Mouse (Mus musculus) CH12.LX (cell line): Measurements from ENCODE around the gene Tex9. TPM values are rescaled to one million over a fixed set of nuclear protein-coding genes. Genes with fewer than 3 reads are reported as not detected.

Experiments used
- DNase-seq: peaks from one replicate; pipeline ENCODE4 v3.0.0-alpha.2; 2013; ENCODE audit errors: extremely low read depth
- H3K27ac ChIP-seq: 2 replicates; pipeline ENCODE4 v1.5.1; 2012; ENCODE audit warnings: low read depth, mild to moderate bottlenecking, control low read depth, moderate library complexity; ENCODE audit not compliant: insufficient read depth
- H3K27me3 ChIP-seq: replicated peaks from 2 replicates; pipeline ENCODE3; 2012; ENCODE audit warnings: inconsistent platforms
- H3K36me3 ChIP-seq, 2 experiments: replicated peaks in 1 of 2; 2 replicates each; pipeline versions ENCODE3 to v1.6.1; 2012; ENCODE audit warnings: inconsistent platforms in 1 of 2, low read length in 1 of 2, mild to moderate bottlenecking in 1 of 2, mixed read lengths in 1 of 2, moderate library complexity in 1 of 2; ENCODE audit not compliant: control insufficient read depth in 1 of 2, insufficient read depth in 1 of 2
- H3K4me1 ChIP-seq, 2 experiments: 2 replicates each; pipeline ENCODE4 v1.6.1; 2012; ENCODE audit warnings: inconsistent platforms in 1 of 2, moderate library complexity in 1 of 2; ENCODE audit not compliant: insufficient read depth in 2 of 2, control insufficient read depth in 1 of 2
- H3K4me2 ChIP-seq: 2 replicates; pipeline ENCODE4 v1.6.1; 2012; ENCODE audit warnings: low read depth, mild to moderate bottlenecking, control low read depth; ENCODE audit not compliant: poor library complexity, insufficient read depth, severe bottlenecking
- H3K4me3 ChIP-seq, 3 experiments: fragments of 150-350 bp in 1 of 3; sonication (generic) in 1 of 3; replicated peaks in 1 of 3; 2 replicates each; pipeline versions ENCODE3 to v1.5.1; 2011 to 2012; ENCODE audit warnings: low read depth in 2 of 3, low read length in 2 of 3, mild to moderate bottlenecking in 2 of 3, moderate library complexity in 2 of 3, control low read depth in 1 of 3, improper control_type of control experiment in 1 of 3, inconsistent platforms in 1 of 3, mixed read lengths in 1 of 3; ENCODE audit not compliant: poor library complexity in 1 of 3
- H3K79me2 ChIP-seq: replicated peaks from 2 replicates; pipeline ENCODE4 v1.6.1; 2012; ENCODE audit warnings: mild to moderate bottlenecking, moderate library complexity; ENCODE audit not compliant: control insufficient read depth, poor library complexity, insufficient read depth, severe bottlenecking; ENCODE audit errors: extremely low read depth
- H3K9ac ChIP-seq: 2 replicates; pipeline ENCODE4 v1.6.1; 2012; ENCODE audit warnings: low read depth, mild to moderate bottlenecking, control low read depth, moderate library complexity; ENCODE audit not compliant: insufficient read depth
- H3K9me3 ChIP-seq: replicated peaks from 2 replicates; pipeline ENCODE3; 2012; ENCODE audit warnings: low read length, inconsistent platforms, mixed read lengths
- BHLHE40 ChIP-seq: IDR thresholded peaks from 2 replicates; pipeline ENCODE4 v1.6.1; 2011; ENCODE audit warnings: mild to moderate bottlenecking, low read depth, low read length, improper control_type of control experiment
- CHD2 ChIP-seq: IDR thresholded peaks from 2 replicates; pipeline ENCODE4 v1.6.1; 2011; ENCODE audit warnings: low read length, improper control_type of control experiment
- E2F4 ChIP-seq: IDR thresholded peaks from 2 replicates; pipeline ENCODE4 v1.6.1; 2011; ENCODE audit warnings: low read depth, low read length, improper control_type of control experiment; ENCODE audit not compliant: insufficient replicate concordance
- ELF1 ChIP-seq: IDR thresholded peaks from 2 replicates; pipeline ENCODE4 v1.6.1; 2014; ENCODE audit warnings: low read depth, mild to moderate bottlenecking, inconsistent platforms, low read length, improper control_type of control experiment
- HCFC1 ChIP-seq: IDR thresholded peaks from 2 replicates; pipeline ENCODE4 v1.6.1; 2012; ENCODE audit warnings: low read depth, mild to moderate bottlenecking, inconsistent platforms, low read length, improper control_type of control experiment
- JUN ChIP-seq: IDR thresholded peaks from 2 replicates; pipeline ENCODE4 v1.6.1; 2011; ENCODE audit warnings: low read depth, mild to moderate bottlenecking, low read length, improper control_type of control experiment, moderate library complexity; ENCODE audit not compliant: insufficient read depth
- JUND ChIP-seq: conservative IDR thresholded peaks from 2 replicates; pipeline ENCODE4 v1.6.1; 2011; ENCODE audit warnings: low read depth, low read length, improper control_type of control experiment
- MEF2A ChIP-seq: IDR thresholded peaks from 2 replicates; pipeline ENCODE4 v1.6.1; 2014; ENCODE audit warnings: low read depth, mild to moderate bottlenecking, inconsistent platforms, low read length, improper control_type of control experiment, borderline replicate concordance
- MYC ChIP-seq: IDR thresholded peaks from 2 replicates; pipeline ENCODE4 v1.6.1; 2011; ENCODE audit warnings: low read depth, mild to moderate bottlenecking, improper control_type of control experiment, low read length
- NELFE ChIP-seq: IDR thresholded peaks from 2 replicates; pipeline ENCODE4 v1.6.1; 2011; ENCODE audit warnings: low read depth, low read length, improper control_type of control experiment
- POLR2AphosphoS2 ChIP-seq: IDR thresholded peaks from 2 replicates; pipeline ENCODE4 v1.6.1; 2011; ENCODE audit warnings: low read depth, low read length, improper control_type of control experiment
- RCOR1 ChIP-seq: conservative IDR thresholded peaks from 2 replicates; pipeline ENCODE4 v1.6.1; 2012; ENCODE audit warnings: low read depth, mild to moderate bottlenecking, inconsistent platforms, low read length, improper control_type of control experiment
- TCF12 ChIP-seq: IDR thresholded peaks from 2 replicates; pipeline ENCODE4 v1.6.1; 2014; ENCODE audit warnings: low read depth, mild to moderate bottlenecking, inconsistent platforms, low read length, improper control_type of control experiment
- UBTF ChIP-seq: IDR thresholded peaks from 2 replicates; pipeline ENCODE4 v1.6.1; 2012; ENCODE audit warnings: low read depth, mild to moderate bottlenecking, inconsistent platforms, low read length, improper control_type of control experiment, moderate library complexity
- USF1 ChIP-seq: IDR thresholded peaks from 2 replicates; pipeline ENCODE4 v1.6.1; 2014; ENCODE audit warnings: low read depth, mild to moderate bottlenecking, inconsistent platforms, low read length, improper control_type of control experiment
- ZMIZ1 ChIP-seq: IDR thresholded peaks from 2 replicates; pipeline ENCODE4 v1.6.1; 2012; ENCODE audit warnings: low read depth, mild to moderate bottlenecking, inconsistent platforms, low read length, improper control_type of control experiment
- ZNF384 ChIP-seq: IDR thresholded peaks from 2 replicates; pipeline ENCODE4 v1.6.1; 2012; ENCODE audit warnings: low read depth, low read length, improper control_type of control experiment, inconsistent platforms
- dilution Hi-C: fragments of 300-500 bp; cut with MboI; formaldehyde crosslinking; loops from 2 replicates; pipeline ENCODE4 v1.14.3; 2020; ENCODE audit warnings: low sequenced_read_pairs; ENCODE audit not compliant: extremely low pct_unique_long_range_greater_than_20kb, extremely low pct_ligation_motif_present
- in situ Hi-C: fragments of 300-500 bp; cut with MboI; formaldehyde crosslinking; loops from 3 replicates; pipeline ENCODE4 v1.14.3; 2019; ENCODE audit warnings: low sequenced_read_pairs, low pct_ligation_motif_present, low pct_unique_long_range_greater_than_20kb, mixed read lengths
- polyA plus RNA-seq: library from polyadenylated mRNA; unstranded; fragments of >175 nt; gene quantifications from 2 replicates; pipeline ENCODE4 v1.2.1, GENCODE M21; 2012; ENCODE audit warnings: low read depth; ENCODE audit not compliant: insufficient read length
- total RNA-seq, 2 experiments: library from RNA; depleted of rRNA; stranded (reverse); fragments of 300-350 nt in 1 of 2; fragments of >200 nt in 1 of 2; gene quantifications; 2 replicates each; pipeline ENCODE4 v1.2.3; 2012 to 2014

The Tex9 gene
- total and polyA plus RNA-seq, 3 experiments: 12.1 to 27.4 (median 12.7) TPM

GRCm38 (mm10) chr9:72462427-72462826, 29.6 kb downstream of the Tex9 start:
- Histone ChIP-seq H3K36me3 (peaks cover 23 to 62% of the 10 kb centered on the region in 2 experiments), H3K27me3 (no peaks in the 10 kb centered on the region), H3K4me3 (no peak overlapping the region), H3K4me2 (no peak overlapping the region), H3K9me3 (no peaks in the 10 kb centered on the region), H3K4me1 (peaks cover 5 to 34% of the 10 kb centered on the region in 2 experiments; a peak in 3 of 4 replicates), H3K27ac (no peak overlapping the region), H3K79me2 (no peaks in the 10 kb centered on the region), H3K9ac (no peak overlapping the region)
- in situ Hi-C loops (loop anchor here (10.0 kb wide), 1 partner anchor 212 kb away; no protein-coding TSS in a partner anchor), dilution Hi-C loops (no loop called here)
- DNase-seq: no peak
- TF ChIP-seq JUND (no peak), MYC (no peak)

DNA sequence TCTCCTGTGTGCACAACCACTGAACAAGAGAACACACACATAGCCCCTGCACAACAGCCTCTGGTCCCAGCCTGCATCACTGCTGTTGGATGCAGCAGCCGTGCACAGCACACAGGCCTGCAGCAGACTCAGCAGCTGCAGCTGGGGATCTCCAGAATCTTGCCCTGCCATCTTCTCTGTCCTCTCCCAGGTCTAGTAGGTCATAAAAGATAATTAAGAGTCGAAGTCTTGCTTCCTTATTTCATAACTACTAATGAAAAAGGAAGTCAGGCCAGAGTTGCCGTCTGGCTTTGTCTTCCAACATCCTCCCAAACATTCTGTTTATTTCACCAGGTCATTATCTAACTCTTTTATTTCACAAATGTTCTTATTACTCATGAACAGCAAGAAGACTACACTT, 31.2 kb downstream of the Tex9 start:
- peaks cover 30 to 76% of the 10 kb centered on the region in 2 experiments for H3K36me3 ChIP-seq
- H3K27me3 ChIP-seq: no peaks in the 10 kb centered on the region
- dilution Hi-C loops (no loop called here), in situ Hi-C loops (loop anchor here (10.0 kb wide), 1 partner anchor 214 kb away; no protein-coding TSS in a partner anchor)
- no peak overlapping the region for H3K27ac ChIP-seq
- H3K9ac ChIP-seq: no peak overlapping the region
- no peak for TF ChIP-seq MEF2A
- TF ChIP-seq USF1: no peak
- TF ChIP-seq RCOR1: no peak
- TF ChIP-seq NELFE: no peak
- TF ChIP-seq ZNF384: no peak
- TF ChIP-seq BHLHE40: no peak
- TF ChIP-seq UBTF: no peak
- TF ChIP-seq E2F4: no peak
- TF ChIP-seq ELF1: no peak
- no peak for TF ChIP-seq JUN
- TF ChIP-seq POLR2AphosphoS2: no peak
- no peak for TF ChIP-seq HCFC1
- no peak for TF ChIP-seq TCF12
- no peak for TF ChIP-seq ZMIZ1
- TF ChIP-seq CHD2: no peak
- no peaks in the 10 kb centered on the region for H3K79me2 ChIP-seq
- H3K4me1 ChIP-seq: peaks cover 2 to 21% of the 10 kb centered on the region in 2 experiments; a peak in 3 of 4 replicates
- no peaks in the 10 kb centered on the region for H3K9me3 ChIP-seq
- H3K4me2 ChIP-seq: no peak overlapping the region
- no peak overlapping the region for H3K4me3 ChIP-seq
- DNase-seq: no peak
